Mouse (Mus musculus): Measurements from ENCODE around the gene Zfp219.

- no peak for TF ChIP-seq POLR2A (IDR thresholded peaks at IDR 0.05; ENCODE audit: extremely low read depth, insufficient read depth, low read length)
- TF ChIP-seq CTCF (IDR thresholded peaks at IDR 0.05; ENCODE audit: extremely low read depth, insufficient read depth, low read length): no peak
Observed at GRCm38 (mm10) chr14:52021568-52022212, 1.2 kb upstream of the Zfp219 start.
